In genomic region chr11:97466444-97467160, GRCm38 (mm10) we compare ENCODE assay signal across 17 mouse cellular contexts. TPM values are rescaled to one million over a fixed set of nuclear protein-coding genes. Genes with fewer than 3 reads are reported as not detected.
A peak's percentile ranks its signal among the peaks of the same experiment; 100 is the strongest.
DNase-seq lines count a peak whose midpoint lies in the region; ATAC-seq and TF ChIP-seq lines count a peak whose summit lies in the region.
"Had no signal": no experiment of that assay in that cellular context is flagged by ENCODE, and none has a peak within 500 bp of the region (broad histone marks: within the 10 kb centered on the region; RNA-seq: fewer than 3 reads in every experiment).

No protein-coding gene starts in this region.

- peaks cover 55% of the 10 kb centered on the region for H3K36me3 ChIP-seq in midbrain, embryonic 10.5 days
- H3K36me3 ChIP-seq in midbrain, embryonic 15.5 days (replicated peaks): peaks cover 21% of the 10 kb centered on the region

- no peak for TF ChIP-seq POLR2A in cerebellum, adult 2 months (IDR thresholded peaks at IDR 0.05; ENCODE audit: borderline replicate concordance, insufficient read depth, low read length)

- H3K27ac ChIP-seq in midbrain, embryonic 10.5 days (replicated peaks): 0 out of 2 replicates have a peak overlapping the region, but pooled peaks have one; percentile 6
- no peak overlapping the region for H3K27ac ChIP-seq in midbrain, embryonic 15.5 days
- peak overlapping the region; percentile 79 for H3K27ac ChIP-seq in cerebellum, adult 2 months (ENCODE audit: insufficient read depth, low read length)

- H3K9ac ChIP-seq in midbrain, embryonic 15.5 days: no peak overlapping the region
- H3K9ac ChIP-seq: embryonic facial prominence, embryonic 13.5 days; limb, embryonic 12.5 days; liver, postnatal 0 days had no signal

- no peak overlapping the region for H3K4me3 ChIP-seq in midbrain, embryonic 10.5 days
- no peak overlapping the region for H3K4me3 ChIP-seq in midbrain, embryonic 15.5 days
- H3K4me3 ChIP-seq in cerebellum, adult 2 months (replicated peaks; ENCODE audit: insufficient read depth, low read depth, low read length): no peak overlapping the region
- H3K4me3 ChIP-seq: embryonic facial prominence, embryonic 13.5 days; limb, embryonic 12.5 days had no signal

- H3K4me1 ChIP-seq in midbrain, embryonic 10.5 days: peaks cover 13% of the 10 kb centered on the region
- H3K4me1 ChIP-seq in midbrain, embryonic 15.5 days: no peaks in the 10 kb centered on the region
- H3K4me1 ChIP-seq in cerebellum, adult 2 months (ENCODE audit: control insufficient read depth, insufficient read depth, low read length): peaks cover 32% of the 10 kb centered on the region
- H3K4me1 ChIP-seq: limb, embryonic 12.5 days had no signal

- H3K4me2 ChIP-seq in midbrain, embryonic 15.5 days: no peak overlapping the region
- H3K4me2 ChIP-seq: embryonic facial prominence, embryonic 13.5 days; limb, embryonic 12.5 days had no signal

- intact Hi-C loops in heart, postnatal 14 days (cut with DNase I): loop anchor here (5.0 kb wide), 1 partner anchor 104 kb away; the partner anchor contains the start of gene Socs7

- peak; percentile 89 for DNase-seq in heart, adult 11 months
- no peak for DNase-seq in heart, postnatal 14 days
- DNase-seq in midbrain, embryonic 10.5 days (ENCODE audit: low spot score): no peak
- peak; percentile 92 to 97 for DNase-seq in cerebellum, adult 2 months
- peak; percentile 61 for DNase-seq in gastrocnemius, postnatal 25 days
- DNase-seq in thymus, postnatal 0 days (ENCODE audit: low spot score): no peak
- DNase-seq: adrenal gland, postnatal 25 days; heart, postnatal 10 days; liver, postnatal 0 days; lung, postnatal 36 days had no signal

- H3K27me3 ChIP-seq in midbrain, embryonic 10.5 days (ENCODE audit: low read depth, poor library complexity, severe bottlenecking): peaks cover 43% of the 10 kb centered on the region
- H3K27me3 ChIP-seq in midbrain, embryonic 15.5 days (replicated peaks): no peaks in the 10 kb centered on the region
- no peaks in the 10 kb centered on the region for H3K27me3 ChIP-seq in cerebellum, adult 2 months (ENCODE audit: control insufficient read depth, insufficient read depth, low read length)
- H3K27me3 ChIP-seq: embryonic facial prominence, embryonic 13.5 days had no signal

- no peaks in the 10 kb centered on the region for H3K9me3 ChIP-seq in midbrain, embryonic 10.5 days (replicated peaks)
- H3K9me3 ChIP-seq in midbrain, embryonic 15.5 days: no peaks in the 10 kb centered on the region
- H3K9me3 ChIP-seq: embryonic facial prominence, embryonic 13.5 days; limb, embryonic 12.5 days had no signal

- ATAC-seq in midbrain, embryonic 15.5 days (replicated peaks): no peak
- ATAC-seq: forebrain, embryonic 14.5 days; liver, postnatal 0 days; midbrain, embryonic 16.5 days had no signal

- TF ChIP-seq CTCF in cerebellum, adult 2 months (IDR thresholded peaks at IDR 0.05; ENCODE audit: borderline replicate concordance, insufficient read depth, low read depth, low read length): 0 out of 2 replicates have a peak, but pooled peaks have one; percentile 6

- WGBS in midbrain, embryonic 10.5 days: 82% methylated on average over 10 of the region's 10 CpGs
- 77% methylated on average over 10 of the region's 10 CpGs for WGBS in midbrain, embryonic 15.5 days
- WGBS in cerebellum, adult 2 months: 4% methylated on average over 10 of the region's 10 CpGs

RNA-seq across cellular contexts. Expression of gene 4933428G20Rik, which starts 33.5 kb away (rescaled TPM):
- not detected for total RNA-seq in heart, postnatal 14 days (2021)
- 0.25 and 0.28 TPM in 2 replicates for polyA plus RNA-seq in midbrain, embryonic 10.5 days (2016; fragmentation: Nextera tagmentation; extraction: Ambion mirVana)
- polyA plus RNA-seq in midbrain, embryonic 15.5 days (2015; fragmentation: Nextera tagmentation; extraction: Ambion mirVana): 1.3 and 1.6 TPM in 2 replicates
- polyA plus RNA-seq in cerebellum, adult 2 months (2012; rRNA removed): not detected in 2 replicates
- not detected for total RNA-seq in gastrocnemius, postnatal 25 days (2021)
- 0.09 and 0.12 TPM in 2 replicates for polyA plus RNA-seq in thymus, postnatal 0 days (2015; fragmentation: Nextera tagmentation; extraction: Ambion mirVana)
- total RNA-seq: adrenal gland, postnatal 25 days; granulocyte monocyte progenitor cell, adult 5-6 weeks; heart, postnatal 10 days; MEL had no signal
- polyA plus RNA-seq: forebrain, embryonic 14.5 days had no signal

RNA-seq across cellular contexts. Expression of gene Arhgap23, which starts 51.3 kb away (rescaled TPM):
- 10 to 100 TPM; 24.8 to 25.1 TPM for total RNA-seq in heart, postnatal 14 days (2021)
- polyA plus RNA-seq in midbrain, embryonic 10.5 days (2016; fragmentation: Nextera tagmentation; extraction: Ambion mirVana): 1.9 and 2.3 TPM in 2 replicates
- 10.9 and 11.0 TPM in 2 replicates for polyA plus RNA-seq in midbrain, embryonic 15.5 days (2015; fragmentation: Nextera tagmentation; extraction: Ambion mirVana)
- 68.9 and 77.2 TPM in 2 replicates for polyA plus RNA-seq in cerebellum, adult 2 months (2012; rRNA removed)
- total RNA-seq in gastrocnemius, postnatal 25 days (2021): 1 to 10 TPM; 6.5 to 7.1 TPM
- polyA plus RNA-seq in thymus, postnatal 0 days (2015; fragmentation: Nextera tagmentation; extraction: Ambion mirVana): 1.6 and 2.9 TPM in 2 replicates

Comparison
In these comparisons a context has a peak if more than half of its experiments do, and no peak if none do; other contexts are left out.
1. DNase-seq: peak in heart, adult 11 months (single experiment), cerebellum, adult 2 months (2 of 2) and gastrocnemius, postnatal 25 days (single experiment); none in heart, postnatal 14 days (0 of 2), midbrain, embryonic 10.5 days (single experiment) and thymus, postnatal 0 days (single experiment).